Mouse (Mus musculus) lung, postnatal 0 days (tissue): ENCODE measurements around the gene Ucp3. TPM values are rescaled to one million over a fixed set of nuclear protein-coding genes. Genes with fewer than 3 reads are reported as not detected.

Source experiments
- ATAC-seq: fragments of 200-750 bp; cut with Nextera tagmentation; 2 replicates; pipeline ENCODE4 v1.8.0; 2017; ENCODE audit warnings: moderate library complexity
- DNase-seq: peaks from one replicate; pipeline ENCODE4 v3.0.0-alpha.2; 2016; ENCODE audit warnings: low spot score
- H3K27ac ChIP-seq: fragments of 300-500 bp; sonication (generic); 2 replicates; pipeline ENCODE4 v1.5.1; 2014; ENCODE audit warnings: antibody characterized with exemption, mild to moderate bottlenecking, low read length, mixed read lengths
- H3K27me3 ChIP-seq: fragments of 300-500 bp; sonication (generic); replicated peaks from 2 replicates; pipeline ENCODE4 v1.6.1; 2014; ENCODE audit warnings: low read length, mixed read lengths; ENCODE audit not compliant: insufficient read depth
- H3K36me3 ChIP-seq: fragments of 300-500 bp; sonication (generic); 2 replicates; pipeline ENCODE4 v1.6.1; 2014; ENCODE audit warnings: low read length, mixed read lengths; ENCODE audit not compliant: insufficient read depth
- H3K4me1 ChIP-seq: fragments of 300-500 bp; sonication (generic); 2 replicates; pipeline ENCODE4 v1.6.1; 2014; ENCODE audit warnings: antibody characterized with exemption, low read depth, low read length, mixed read lengths; ENCODE audit not compliant: insufficient read depth
- H3K4me2 ChIP-seq: fragments of 300-500 bp; sonication (generic); replicated peaks from 2 replicates; pipeline ENCODE4 v1.6.1; 2014; ENCODE audit warnings: low read depth, mild to moderate bottlenecking, low read length, moderate library complexity, mixed read lengths
- H3K4me3 ChIP-seq: fragments of 300-500 bp; sonication (generic); 2 replicates; pipeline ENCODE4 v1.5.1; 2014; ENCODE audit warnings: low read depth, low read length
- H3K9ac ChIP-seq: fragments of 300-500 bp; sonication (generic); replicated peaks from 2 replicates; pipeline ENCODE4 v1.6.1; 2014; ENCODE audit warnings: low read depth, mild to moderate bottlenecking
- H3K9me3 ChIP-seq: fragments of 300-500 bp; sonication (generic); 2 replicates; pipeline ENCODE4 v1.6.1; 2016; ENCODE audit warnings: low read length, mixed read lengths
- CTCF ChIP-seq: IDR thresholded peaks from 2 replicates; pipeline ENCODE4 v1.5.1; 2016; ENCODE audit warnings: antibody characterized with exemption, mild to moderate bottlenecking
- EP300 ChIP-seq: IDR thresholded peaks from 2 replicates; pipeline ENCODE4 v1.6.1; 2016; ENCODE audit warnings: antibody characterized with exemption, mild to moderate bottlenecking, control low read depth
- WGBS: fragments of 180-500 bp; shearing (Covaris S2); extraction: QIAGEN DNeasy Blood & Tissue Kit; methylation state at CpG from one replicate; pipeline ENCODE4 v1.1.7; 2014; 5-methylcytosine and 5-hydroxymethylcytosine counted together
- polyA plus RNA-seq: library from polyadenylated mRNA; unstranded; fragments of >200 nt; fragmentation: Nextera tagmentation; extraction: Ambion mirVana; gene quantifications from 2 replicates; pipeline ENCODE4 v1.2.1, GENCODE M21; 2015

The Ucp3 gene
- polyA plus RNA-seq, 1 experiment from 2014 or later, result 0.08 TPM

- TF ChIP-seq EP300 (no peak), CTCF (no peak)
- no peak overlapping the region for H3K27ac ChIP-seq
- DNase-seq (no peak), ATAC-seq (no peak)
- no peak overlapping the region for H3K9ac ChIP-seq
- no peak overlapping the region for H3K4me2 ChIP-seq
- 93% methylated on average over 5 of the region's 5 CpGs for WGBS
- peaks cover 14% of the 10 kb centered on the region; the same call in 1 of the 2 replicates for H3K36me3 ChIP-seq
- no peaks in the 10 kb centered on the region for H3K9me3 ChIP-seq
- H3K4me1 ChIP-seq, result no peaks in the 10 kb centered on the region
- no peak overlapping the region for H3K4me3 ChIP-seq
- H3K27me3 ChIP-seq, result no peaks in the 10 kb centered on the region
Observed at GRCm38 (mm10) chr7:100446271-100446670, 26.5 kb upstream of the Ucp3 start.

GRCm38 (mm10) chr7:100448530-100448929 lies 24.3 kb upstream of the Ucp3 start:
- ATAC-seq (no peak), DNase-seq (no peak)
- TF ChIP-seq EP300, result no peak
- TF ChIP-seq CTCF, result no peak
- Histone ChIP-seq H3K4me2 (no peak overlapping the region), H3K9ac (no peak overlapping the region), H3K27me3 (no peaks in the 10 kb centered on the region), H3K4me1 (no peaks in the 10 kb centered on the region), H3K4me3 (no peak overlapping the region), H3K27ac (no peak overlapping the region), H3K9me3 (no peaks in the 10 kb centered on the region), H3K36me3 (peaks cover 29% of the 10 kb centered on the region; the same call in 1 of the 2 replicates)
- WGBS, result 88% methylated on average over 12 of the region's 12 CpGs

- 93% methylated on average over 3 of the region's 3 CpGs for WGBS
- Histone ChIP-seq H3K4me2 (no peak overlapping the region), H3K36me3 (peaks cover 29% of the 10 kb centered on the region; the same call in 1 of the 2 replicates), H3K4me1 (no peaks in the 10 kb centered on the region), H3K9ac (no peak overlapping the region), H3K4me3 (no peak overlapping the region), H3K9me3 (no peaks in the 10 kb centered on the region), H3K27me3 (no peaks in the 10 kb centered on the region), H3K27ac (no peak overlapping the region)
- no peak for DNase-seq
- no peak for ATAC-seq
- TF ChIP-seq CTCF (no peak), EP300 (no peak)
Observed at GRCm38 (mm10) chr7:100448985-100449384, 23.8 kb upstream of the Ucp3 start.

- 47% methylated on average over 1 of the region's 1 CpGs for WGBS
- Histone ChIP-seq H3K4me2 (no peak overlapping the region), H3K27ac (no peak overlapping the region), H3K36me3 (peaks cover 21% of the 10 kb centered on the region; the same call in 1 of the 2 replicates), H3K9ac (no peak overlapping the region), H3K27me3 (no peaks in the 10 kb centered on the region), H3K9me3 (no peaks in the 10 kb centered on the region), H3K4me1 (no peaks in the 10 kb centered on the region; the same call in 1 of the 2 replicates), H3K4me3 (no peak overlapping the region)
- TF ChIP-seq CTCF (no peak), EP300 (no peak)
- ATAC-seq (no peak), DNase-seq (no peak)
Observed at GRCm38 (mm10) chr7:100458153-100458552, 14.6 kb upstream of the Ucp3 start.

- H3K36me3 ChIP-seq, result peaks cover 14% of the 10 kb centered on the region; the same call in 1 of the 2 replicates
- no peak overlapping the region for H3K4me3 ChIP-seq
- no peak overlapping the region for H3K4me2 ChIP-seq
- H3K27me3 ChIP-seq, result no peaks in the 10 kb centered on the region
- peaks cover 5% of the 10 kb centered on the region; the same call in 1 of the 2 replicates for H3K4me1 ChIP-seq
- H3K9ac ChIP-seq, result no peak overlapping the region
- no peaks in the 10 kb centered on the region for H3K9me3 ChIP-seq
- H3K27ac ChIP-seq, result no peak overlapping the region
- ATAC-seq (no peak), DNase-seq (no peak)
- TF ChIP-seq CTCF, result no peak
- no peak for TF ChIP-seq EP300
- WGBS, result 97% methylated on average over 3 of the region's 3 CpGs
Observed at GRCm38 (mm10) chr7:100459862-100460261, 12.9 kb upstream of the Ucp3 start.

GRCm38 (mm10) chr7:100461621-100462151 lies 11.1 kb upstream of the Ucp3 start:
- no peaks in the 10 kb centered on the region for H3K27me3 ChIP-seq
- no peak for TF ChIP-seq CTCF
- peak; percentile 100 for TF ChIP-seq EP300
- H3K27ac ChIP-seq, result peak overlapping the region; percentile 16; the same call in 1 of the 2 replicates
- ATAC-seq (peak; percentile 35), DNase-seq (peak; percentile 72)
- H3K9ac ChIP-seq, result no peak overlapping the region
- 64% methylated on average over 6 of the region's 6 CpGs for WGBS
- no peak overlapping the region for H3K4me2 ChIP-seq
- no peak overlapping the region for H3K4me3 ChIP-seq
- peaks cover 18% of the 10 kb centered on the region for H3K4me1 ChIP-seq
- H3K9me3 ChIP-seq, result no peaks in the 10 kb centered on the region
- peaks cover 5% of the 10 kb centered on the region; the same call in 1 of the 2 replicates for H3K36me3 ChIP-seq
